Mouse (Mus musculus): ENCODE data around the gene Polr2a. TPM values are rescaled to one million over a fixed set of nuclear protein-coding genes. Genes with fewer than 3 reads are reported as not detected.
A peak's percentile ranks its signal among the peaks of the same experiment; 100 is the strongest.

The Polr2a gene
- polyA plus RNA-seq, 1 experiment from 2014 or later = 14.8 TPM

DNA sequence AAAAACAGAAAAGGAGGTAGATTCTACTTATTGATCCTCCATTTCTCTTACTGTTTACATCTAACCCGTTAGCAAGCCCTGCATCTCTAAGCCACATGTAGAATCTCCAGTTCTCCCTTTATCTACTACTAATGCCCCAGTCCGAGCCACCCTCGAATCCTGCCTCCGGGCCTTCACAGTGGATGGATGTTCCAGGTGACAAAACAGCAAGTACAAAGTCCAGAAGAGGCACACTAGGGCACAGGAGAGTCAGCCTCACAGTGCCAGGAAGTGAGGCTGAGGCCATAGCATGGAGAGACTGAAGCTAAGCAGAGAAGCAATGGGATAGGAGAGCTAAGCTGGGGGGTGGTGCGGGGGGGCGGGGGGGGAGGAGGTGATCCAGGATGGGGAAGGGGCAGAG is 65.6 kb downstream of the Polr2a start:
- no peak overlapping the region for H3K27ac ChIP-seq (ENCODE audit: low read length)

DNA sequence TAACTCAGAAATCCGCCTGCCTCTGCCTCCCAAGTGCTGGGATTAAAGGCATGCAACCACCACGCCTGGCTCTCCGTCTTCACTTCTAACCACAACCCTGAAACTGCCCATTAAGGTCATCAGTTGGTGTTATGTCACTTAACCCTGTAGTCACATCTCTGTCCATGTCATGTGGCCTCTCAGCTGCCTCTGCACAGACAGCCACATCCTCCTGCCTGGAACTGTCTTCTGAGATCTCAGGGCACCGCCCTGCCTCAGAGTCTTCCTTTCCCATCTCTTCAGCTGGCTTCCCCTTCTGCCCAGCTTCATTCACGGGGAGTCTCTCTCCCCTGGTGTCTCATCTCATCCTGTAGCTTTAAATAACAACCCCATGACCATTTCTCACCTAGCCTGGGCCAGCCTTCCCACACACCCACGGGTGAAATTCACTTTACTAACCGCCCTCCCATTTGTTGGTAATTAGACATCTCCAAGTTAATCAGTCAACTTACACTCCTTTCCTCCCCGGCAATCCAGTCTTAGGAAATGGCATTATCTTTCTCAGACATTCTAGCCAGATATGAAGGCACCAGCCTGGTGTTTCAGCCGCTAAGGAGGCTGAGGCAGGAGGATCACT is 66.1 kb downstream of the Polr2a start:
- Histone ChIP-seq H3K36me3 (ENCODE audit: control insufficient read depth, insufficient read depth, low read length) (no peaks in the 10 kb centered on the region), H3K4me2 (ENCODE audit: low read depth, low read length) (no peak overlapping the region), H3K9ac (ENCODE audit: low read depth, low read length) (no peak overlapping the region), H3K27me3 (replicated peaks; ENCODE audit: control insufficient read depth, insufficient read depth, low read length) (no peaks in the 10 kb centered on the region), H3K4me3 (ENCODE audit: low read length) (no peak overlapping the region), H3K4me1 (ENCODE audit: control insufficient read depth, insufficient read depth, low read length) (peaks cover 9% of the 10 kb centered on the region), H3K9me3 (ENCODE audit: control insufficient read depth, low read length) (no peaks in the 10 kb centered on the region), H3K27ac (ENCODE audit: low read length) (no peak overlapping the region)
- WGBS = 72% methylated on average over 9 of the region's 9 CpGs
- no peak for ATAC-seq

More for the DNA sequence above, 65.6 kb downstream of the Polr2a start:
- peak; percentile 65 for ATAC-seq
- no peak overlapping the region for H3K4me3 ChIP-seq (ENCODE audit: low read length)
- no peak overlapping the region for H3K9ac ChIP-seq (ENCODE audit: low read depth, low read length)
- H3K4me2 ChIP-seq (ENCODE audit: low read depth, low read length) = no peak overlapping the region
- no peaks in the 10 kb centered on the region for H3K27me3 ChIP-seq (replicated peaks; ENCODE audit: control insufficient read depth, insufficient read depth, low read length)
- WGBS = 67% methylated on average over 6 of the region's 6 CpGs
- H3K9me3 ChIP-seq (ENCODE audit: control insufficient read depth, low read length) = no peaks in the 10 kb centered on the region
- H3K4me1 ChIP-seq (ENCODE audit: control insufficient read depth, insufficient read depth, low read length) = peaks cover 9% of the 10 kb centered on the region
- no peaks in the 10 kb centered on the region for H3K36me3 ChIP-seq (ENCODE audit: control insufficient read depth, insufficient read depth, low read length)

DNA sequence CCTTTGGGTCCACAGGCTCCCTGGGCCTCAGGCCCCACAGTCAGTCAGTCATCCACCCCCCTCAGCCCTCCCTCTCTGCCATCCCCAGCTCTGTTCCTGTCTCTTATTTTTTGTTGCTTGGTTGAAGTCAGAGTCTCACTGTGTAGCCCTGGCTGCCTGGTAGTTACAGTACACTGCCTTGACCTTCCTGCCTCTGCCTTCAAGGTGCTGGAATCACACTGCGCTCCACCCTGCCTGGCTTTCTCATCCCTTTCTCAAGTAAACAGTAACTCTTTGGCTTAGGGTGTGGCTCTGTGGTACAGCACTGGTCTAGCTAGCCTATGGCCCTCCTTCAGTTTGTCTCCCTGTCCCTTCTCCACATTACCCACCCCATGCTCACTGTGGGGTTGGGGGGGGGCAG is 68.5 kb downstream of the Polr2a start:
- Histone ChIP-seq H3K9ac (ENCODE audit: low read depth, low read length) (no peak overlapping the region), H3K4me1 (ENCODE audit: control insufficient read depth, insufficient read depth, low read length) (peaks cover 24% of the 10 kb centered on the region), H3K9me3 (ENCODE audit: control insufficient read depth, low read length) (no peaks in the 10 kb centered on the region), H3K27ac (ENCODE audit: low read length) (no peak overlapping the region), H3K4me2 (ENCODE audit: low read depth, low read length) (no peak overlapping the region), H3K27me3 (replicated peaks; ENCODE audit: control insufficient read depth, insufficient read depth, low read length) (no peaks in the 10 kb centered on the region), H3K4me3 (ENCODE audit: low read length) (no peak overlapping the region), H3K36me3 (ENCODE audit: control insufficient read depth, insufficient read depth, low read length) (no peaks in the 10 kb centered on the region)
- WGBS = 92% methylated on average over 1 of the region's 1 CpGs
- ATAC-seq = no peak

DNA sequence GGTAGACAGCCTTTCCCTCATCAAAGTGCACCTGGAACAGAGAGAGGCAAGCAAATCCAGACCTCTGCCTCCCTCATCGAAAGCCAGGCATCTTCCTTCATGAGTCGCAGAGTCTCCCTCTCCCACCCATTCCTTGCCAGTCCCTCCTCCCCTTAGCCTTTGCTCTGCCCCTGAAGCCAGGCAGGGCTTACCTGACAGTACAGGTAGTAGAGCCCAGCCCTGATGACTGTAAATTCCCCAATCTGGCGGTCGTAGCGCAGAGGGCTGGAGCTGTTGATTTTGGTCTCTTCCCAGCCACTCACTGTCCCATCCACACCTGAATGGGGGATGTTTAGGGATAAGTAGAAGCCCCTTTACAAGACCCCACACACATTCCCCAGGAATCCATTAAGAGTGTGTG is 71.4 kb downstream of the Polr2a start:
- Histone ChIP-seq H3K4me1 (ENCODE audit: control insufficient read depth, insufficient read depth, low read length) (peaks cover 31% of the 10 kb centered on the region), H3K27ac (ENCODE audit: low read length) (0 out of 2 replicates have a peak overlapping the region, but pooled peaks have one; percentile 43), H3K9me3 (ENCODE audit: control insufficient read depth, low read length) (no peaks in the 10 kb centered on the region), H3K4me3 (ENCODE audit: low read length) (no peak overlapping the region), H3K4me2 (ENCODE audit: low read depth, low read length) (no peak overlapping the region), H3K9ac (ENCODE audit: low read depth, low read length) (peak overlapping the region; percentile 36), H3K36me3 (ENCODE audit: control insufficient read depth, insufficient read depth, low read length) (no peaks in the 10 kb centered on the region), H3K27me3 (replicated peaks; ENCODE audit: control insufficient read depth, insufficient read depth, low read length) (no peaks in the 10 kb centered on the region)
- WGBS = 52% methylated on average over 5 of the region's 5 CpGs
- ATAC-seq = no peak

DNA sequence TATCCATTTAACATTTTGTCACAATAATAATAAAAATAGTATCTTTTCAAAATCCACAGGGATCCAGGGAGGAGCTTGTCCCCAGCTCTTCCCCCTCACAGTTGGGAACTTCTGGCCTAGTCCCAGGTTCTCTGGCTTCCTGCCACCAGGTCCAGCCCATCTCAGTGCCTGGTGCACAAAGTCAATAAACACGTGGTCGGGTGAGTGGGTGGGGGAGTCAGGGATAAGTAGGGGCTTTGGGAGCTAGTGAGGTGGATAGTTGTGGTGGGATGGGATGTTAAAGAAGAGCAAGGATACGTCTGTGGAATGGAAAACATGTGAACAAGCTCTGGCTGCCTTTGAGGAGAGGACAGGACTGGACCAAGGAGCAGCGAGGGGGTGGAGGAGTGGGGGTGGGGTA is 72.1 kb downstream of the Polr2a start:
- no peaks in the 10 kb centered on the region for H3K27me3 ChIP-seq (replicated peaks; ENCODE audit: control insufficient read depth, insufficient read depth, low read length)
- H3K4me1 ChIP-seq (ENCODE audit: control insufficient read depth, insufficient read depth, low read length) = peaks cover 31% of the 10 kb centered on the region
- 0 out of 2 replicates have a peak overlapping the region, but pooled peaks have one; percentile 10 for H3K4me2 ChIP-seq (ENCODE audit: low read depth, low read length)
- H3K9ac ChIP-seq (ENCODE audit: low read depth, low read length) = peak overlapping the region; percentile 36; the same call in 1 of the 2 replicates
- H3K27ac ChIP-seq (ENCODE audit: low read length) = peak overlapping the region; percentile 43
- no peak for ATAC-seq
- no peak overlapping the region for H3K4me3 ChIP-seq (ENCODE audit: low read length)
- H3K36me3 ChIP-seq (ENCODE audit: control insufficient read depth, insufficient read depth, low read length) = no peaks in the 10 kb centered on the region
- H3K9me3 ChIP-seq (ENCODE audit: control insufficient read depth, low read length) = no peaks in the 10 kb centered on the region
- 18% methylated on average over 4 of the region's 4 CpGs for WGBS

DNA sequence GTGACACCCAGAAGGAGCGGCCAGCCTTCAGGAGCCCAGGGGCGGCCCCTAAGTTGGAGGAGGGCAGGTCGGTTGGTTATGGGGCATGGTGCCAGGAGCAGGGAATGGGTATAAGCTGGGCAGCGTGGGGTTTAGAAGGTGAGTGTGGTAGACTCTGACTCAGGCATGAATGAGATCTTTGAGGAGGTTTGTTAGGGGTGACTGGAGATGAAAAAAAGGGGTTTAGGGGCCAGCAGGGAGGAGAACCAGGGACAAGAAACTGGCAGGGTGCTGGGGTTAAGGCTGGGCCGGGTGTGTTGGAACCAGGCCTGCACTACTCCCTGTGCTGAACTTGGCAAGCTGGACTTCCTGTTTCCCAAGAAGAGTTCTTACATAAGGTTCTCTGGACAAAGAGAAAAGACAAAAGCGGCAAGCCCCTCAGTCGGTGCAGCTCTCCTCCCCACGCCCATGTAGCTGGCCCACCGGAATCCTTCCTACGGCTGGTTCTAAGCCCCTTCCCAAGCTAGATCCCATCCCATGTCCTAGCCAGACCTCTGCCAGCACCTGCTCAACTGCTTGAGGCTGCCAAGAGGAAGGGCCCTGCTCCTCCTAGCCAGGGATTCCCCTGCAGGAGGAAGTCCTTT is 72.8 kb downstream of the Polr2a start, which contains the start of gene Tnfsf13:
Gene Tnfsf13, minus strand, starts transcription at position 259 of the 623 bp plus-strand sequence.
- Histone ChIP-seq H3K27me3 (replicated peaks; ENCODE audit: control insufficient read depth, insufficient read depth, low read length) (no peaks in the 10 kb centered on the region), H3K9me3 (ENCODE audit: control insufficient read depth, low read length) (no peaks in the 10 kb centered on the region), H3K4me2 (ENCODE audit: low read depth, low read length) (0 out of 2 replicates have a peak within 1 kb of the TSS, but pooled peaks have one; percentile 10), H3K4me3 (ENCODE audit: low read length) (no peak within 1 kb of the TSS), H3K9ac (ENCODE audit: low read depth, low read length) (peak within 1 kb of the TSS; percentile 55), H3K36me3 (ENCODE audit: control insufficient read depth, insufficient read depth, low read length) (no peaks in the 10 kb centered on the region), H3K4me1 (ENCODE audit: control insufficient read depth, insufficient read depth, low read length) (peaks cover 36% of the 10 kb centered on the region), H3K27ac (ENCODE audit: low read length) (peak within 1 kb of the TSS; percentile 43)
- no peak for ATAC-seq
- WGBS = 62% methylated on average over 10 of the region's 10 CpGs

DNA sequence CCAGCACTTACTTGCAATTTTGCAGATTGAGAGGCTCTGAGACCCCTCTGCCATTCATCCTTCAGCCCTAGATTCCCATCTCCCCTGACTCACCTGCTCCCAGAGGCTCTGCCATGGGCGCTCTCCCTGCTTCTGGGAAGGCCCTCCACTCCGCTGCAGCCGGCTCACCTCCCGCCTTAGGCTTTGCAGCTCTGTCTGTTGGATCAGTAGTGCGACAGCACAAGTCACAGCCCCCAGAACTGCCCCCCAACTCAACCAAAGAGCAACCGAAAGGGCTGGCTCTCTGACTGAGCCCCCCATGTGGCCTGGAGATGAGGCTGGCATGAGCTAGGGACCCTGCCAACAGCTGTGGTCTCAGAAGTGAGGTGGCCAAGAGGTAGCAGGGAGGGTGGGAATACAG is 73.5 kb downstream of the Polr2a start:
- Histone ChIP-seq H3K27me3 (replicated peaks; ENCODE audit: control insufficient read depth, insufficient read depth, low read length) (no peaks in the 10 kb centered on the region), H3K4me1 (ENCODE audit: control insufficient read depth, insufficient read depth, low read length) (peaks cover 41% of the 10 kb centered on the region), H3K4me3 (ENCODE audit: low read length) (no peak overlapping the region), H3K36me3 (ENCODE audit: control insufficient read depth, insufficient read depth, low read length) (no peaks in the 10 kb centered on the region), H3K4me2 (ENCODE audit: low read depth, low read length) (no peak overlapping the region), H3K27ac (ENCODE audit: low read length) (no peak overlapping the region), H3K9ac (ENCODE audit: low read depth, low read length) (peak overlapping the region; percentile 48), H3K9me3 (ENCODE audit: control insufficient read depth, low read length) (no peaks in the 10 kb centered on the region)
- WGBS = 89% methylated on average over 6 of the region's 6 CpGs
- no peak for ATAC-seq

DNA sequence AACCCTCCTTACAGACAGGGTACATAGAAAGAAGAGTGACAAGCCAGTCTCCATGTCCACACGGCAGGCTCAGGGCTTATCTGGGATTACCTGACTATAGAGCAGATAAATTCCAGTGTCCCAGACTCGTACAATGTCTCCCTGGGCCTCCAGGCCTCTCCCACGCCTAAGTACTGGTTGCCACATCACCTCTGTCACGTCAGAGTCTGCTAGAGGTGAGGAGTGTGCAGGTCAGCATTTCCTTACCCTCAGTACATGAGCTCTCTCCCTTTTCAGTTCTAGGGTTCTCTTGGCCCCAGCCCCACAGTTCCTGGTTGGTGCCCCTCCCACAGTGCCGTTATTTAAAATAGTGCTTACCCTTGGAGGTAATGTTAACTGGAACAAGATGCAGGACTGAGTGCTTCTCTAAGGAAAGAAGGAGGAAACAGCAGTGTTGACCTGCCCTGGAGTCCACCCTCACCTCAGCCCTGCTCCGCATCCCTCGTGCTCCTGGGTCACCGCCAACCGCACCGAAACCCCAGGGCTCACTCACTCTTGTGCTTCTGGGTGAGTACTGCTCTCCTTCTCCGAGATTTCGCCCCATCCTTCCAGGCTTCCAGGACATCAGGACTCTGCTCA is 74.2 kb downstream of the Polr2a start:
- H3K9ac ChIP-seq (ENCODE audit: low read depth, low read length) = peak overlapping the region; percentile 41; the same call in 1 of the 2 replicates
- H3K4me1 ChIP-seq (ENCODE audit: control insufficient read depth, insufficient read depth, low read length) = peaks cover 41% of the 10 kb centered on the region
- H3K36me3 ChIP-seq (ENCODE audit: control insufficient read depth, insufficient read depth, low read length) = no peaks in the 10 kb centered on the region
- H3K4me3 ChIP-seq (ENCODE audit: low read length) = no peak overlapping the region
- peak; percentile 37 for ATAC-seq
- no peak overlapping the region for H3K4me2 ChIP-seq (ENCODE audit: low read depth, low read length)
- H3K9me3 ChIP-seq (ENCODE audit: control insufficient read depth, low read length) = no peaks in the 10 kb centered on the region
- 79% methylated on average over 12 of the region's 12 CpGs for WGBS
- peak overlapping the region; percentile 70 for H3K27ac ChIP-seq (ENCODE audit: low read length)
- no peaks in the 10 kb centered on the region for H3K27me3 ChIP-seq (replicated peaks; ENCODE audit: control insufficient read depth, insufficient read depth, low read length)

Measured in intestine, embryonic 16.5 days (tissue).